Mouse (Mus musculus): ENCODE measurements around the gene Ikbke.

DNA sequence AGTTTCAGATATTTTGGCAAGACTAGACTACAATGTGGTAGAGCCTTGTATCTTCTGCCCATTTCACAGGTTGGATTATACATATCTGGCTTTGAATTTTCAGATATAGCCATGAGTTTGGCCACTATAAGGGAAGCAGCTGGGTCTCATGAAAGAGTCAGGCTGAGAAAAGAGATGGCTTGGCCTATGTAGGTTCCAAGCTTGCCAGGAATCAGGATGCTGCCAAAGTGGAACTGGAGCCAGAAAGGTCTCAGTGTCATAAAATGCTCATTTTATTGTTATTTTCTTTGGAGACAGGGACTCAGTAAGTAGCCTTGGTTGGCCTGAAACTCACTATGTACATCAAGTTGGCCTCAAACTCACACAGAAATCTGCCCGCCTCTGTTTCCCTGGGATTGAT lies 47.8 kb upstream of the Ikbke start:
- TF ChIP-seq CTCF (IDR thresholded peaks at IDR 0.05; ENCODE audit: low read depth, low read length) (no peak), POLR2A (IDR thresholded peaks at IDR 0.05; ENCODE audit: extremely low read depth, insufficient read depth, low read length) (no peak)
